Mouse (Mus musculus) urinary bladder, adult 2 months (tissue): ENCODE data around the gene Kcnh4. TPM values are rescaled to one million over a fixed set of nuclear protein-coding genes. Genes with fewer than 3 reads are reported as not detected.

ENCODE experiments used
- DNase-seq: peaks from one replicate; pipeline ENCODE4 v3.0.0; 2022; ENCODE audit warnings: low spot score
- polyA plus RNA-seq: library from polyadenylated mRNA; depleted of rRNA; stranded (reverse); fragments of >200 nt; gene quantifications from 2 replicates; pipeline ENCODE4 v1.2.3, GENCODE M21; 2012

Gene Kcnh4
- polyA plus RNA-seq, 1 experiment = 0.01 TPM

- DNase-seq = no peak
Observed at GRCm38 (mm10) chr11:100735134-100735865, 24.4 kb downstream of the Kcnh4 start.

- no peak for DNase-seq
Observed at GRCm38 (mm10) chr11:100730477-100731205, 29.1 kb downstream of the Kcnh4 start.

- DNase-seq = no peak
Observed at GRCm38 (mm10) chr11:100729976-100730375, 29.8 kb downstream of the Kcnh4 start.

GRCm38 (mm10) chr11:100728601-100729000, 31.1 kb downstream of the Kcnh4 start:
- DNase-seq = no peak

- no peak for DNase-seq
Observed at GRCm38 (mm10) chr11:100727201-100727600, 32.5 kb downstream of the Kcnh4 start.

- DNase-seq = no peak
Observed at GRCm38 (mm10) chr11:100724919-100725512, 34.7 kb downstream of the Kcnh4 start.

GRCm38 (mm10) chr11:100722493-100723028, 37.2 kb downstream of the Kcnh4 start:
- no peak for DNase-seq

GRCm38 (mm10) chr11:100721776-100722492, 37.8 kb downstream of the Kcnh4 start:
- DNase-seq = no peak

GRCm38 (mm10) chr11:100721254-100721653, 38.5 kb downstream of the Kcnh4 start:
- DNase-seq = no peak

GRCm38 (mm10) chr11:100720345-100720744, 39.4 kb downstream of the Kcnh4 start:
- no peak for DNase-seq

GRCm38 (mm10) chr11:100719893-100720292, 39.8 kb downstream of the Kcnh4 start:
- no peak for DNase-seq

GRCm38 (mm10) chr11:100719312-100719711, 40.4 kb downstream of the Kcnh4 start:
- DNase-seq = no peak

GRCm38 (mm10) chr11:100718866-100719265, 40.9 kb downstream of the Kcnh4 start:
- DNase-seq = no peak

GRCm38 (mm10) chr11:100718462-100718861, 41.3 kb downstream of the Kcnh4 start:
- DNase-seq = no peak

- DNase-seq = no peak
Observed at GRCm38 (mm10) chr11:100716649-100717048, 43.1 kb downstream of the Kcnh4 start.

GRCm38 (mm10) chr11:100714948-100715347, 44.8 kb downstream of the Kcnh4 start:
- DNase-seq = no peak

GRCm38 (mm10) chr11:100714534-100714915, 45.2 kb downstream of the Kcnh4 start:
- no peak for DNase-seq

- no peak for DNase-seq
Observed at GRCm38 (mm10) chr11:100713735-100714533, 45.8 kb downstream of the Kcnh4 start, which contains the start of gene Hspb9. Gene Hspb9 (plus strand): TSS chr11:100713850.

- DNase-seq = no peak
Observed at GRCm38 (mm10) chr11:100713174-100713573, 46.6 kb downstream of the Kcnh4 start.

- DNase-seq = peak; percentile 65
Observed at GRCm38 (mm10) chr11:100711783-100712615, 47.7 kb downstream of the Kcnh4 start, which contains the start of gene Kat2a. Gene Kat2a (minus strand): TSS chr11:100712465.
